Mouse (Mus musculus): ENCODE data around the gene Rbfox2.
"Not testable (repeated sequence)": the region's sequence is repeated elsewhere in the genome, so short reads cannot be mapped to it uniquely, and the experiment has no call there.

Gene Rbfox2

GRCm38 (mm10) chr15:77068439-77068861 is 238.4 kb downstream of the Rbfox2 start:
- in situ Hi-C loops (cut with MboI, MseI), result no loop called here

- in situ Hi-C loops (cut with MboI, MseI), result no loop called here
These were observed 240.6 kb downstream of the Rbfox2 start for GRCm38 (mm10) chr15:77066233-77066632.

GRCm38 (mm10) chr15:77065259-77065852 is 241.4 kb downstream of the Rbfox2 start:
- in situ Hi-C loops (cut with MboI, MseI), result no loop called here

- in situ Hi-C loops (cut with MboI, MseI), result no loop called here
These were observed 244.1 kb downstream of the Rbfox2 start for GRCm38 (mm10) chr15:77062746-77063145.

- in situ Hi-C loops (cut with MboI, MseI), result not testable (repeated sequence)
These were observed 247.4 kb downstream of the Rbfox2 start for GRCm38 (mm10) chr15:77059416-77059815.

- in situ Hi-C loops (cut with MboI, MseI), result no loop called here
These were observed 248.2 kb downstream of the Rbfox2 start for GRCm38 (mm10) chr15:77058566-77058965.

- in situ Hi-C loops (cut with MboI, MseI), result no loop called here
These were observed 250.1 kb downstream of the Rbfox2 start for GRCm38 (mm10) chr15:77056791-77057051.

GRCm38 (mm10) chr15:77056001-77056790 is 250.6 kb downstream of the Rbfox2 start:
- in situ Hi-C loops (cut with MboI, MseI), result no loop called here

GRCm38 (mm10) chr15:77054611-77055175 is 252.1 kb downstream of the Rbfox2 start:
- in situ Hi-C loops (cut with MboI, MseI), result no loop called here

- in situ Hi-C loops (cut with MboI, MseI), result no loop called here
These were observed 253.8 kb downstream of the Rbfox2 start for GRCm38 (mm10) chr15:77053021-77053420.

- in situ Hi-C loops (cut with MboI, MseI), result no loop called here
These were observed 254.6 kb downstream of the Rbfox2 start for GRCm38 (mm10) chr15:77052176-77052575.

- in situ Hi-C loops (cut with MboI, MseI), result no loop called here
These were observed 256.2 kb downstream of the Rbfox2 start, which contains the start of gene Mb for GRCm38 (mm10) chr15:77050570-77050969. TSS of gene Mb (minus strand) at chr15:77050670.

GRCm38 (mm10) chr15:77045609-77046008 is 261.2 kb downstream of the Rbfox2 start:
- in situ Hi-C loops (cut with MboI, MseI), result no loop called here

- in situ Hi-C loops (cut with MboI, MseI), result no loop called here
These were observed 262.0 kb downstream of the Rbfox2 start, which contains the start of gene Apol6 for GRCm38 (mm10) chr15:77044597-77045320. TSS of gene Apol6 (plus strand) at chr15:77044729.

GRCm38 (mm10) chr15:77040784-77041183 is 266.0 kb downstream of the Rbfox2 start:
- in situ Hi-C loops (cut with MboI, MseI), result no loop called here

- in situ Hi-C loops (cut with MboI, MseI), result no loop called here
These were observed 267.5 kb downstream of the Rbfox2 start for GRCm38 (mm10) chr15:77039211-77039700.

GRCm38 (mm10) chr15:77037278-77038161 is 269.3 kb downstream of the Rbfox2 start:
- in situ Hi-C loops (cut with MboI, MseI), result no loop called here

GRCm38 (mm10) chr15:77036989-77037277 is 269.9 kb downstream of the Rbfox2 start:
- in situ Hi-C loops (cut with MboI, MseI), result no loop called here

- in situ Hi-C loops (cut with MboI, MseI), result no loop called here
These were observed 270.4 kb downstream of the Rbfox2 start for GRCm38 (mm10) chr15:77036320-77036988.

GRCm38 (mm10) chr15:77035643-77036042 is 271.2 kb downstream of the Rbfox2 start:
- in situ Hi-C loops (cut with MboI, MseI), result no loop called here

GRCm38 (mm10) chr15:77034526-77034925 is 272.3 kb downstream of the Rbfox2 start:
- in situ Hi-C loops (cut with MboI, MseI), result no loop called here

All from T-helper 2 cell (primary cell).